Mouse (Mus musculus) heart, postnatal 14 days (tissue): ENCODE results near the gene Olfr414. TPM values are rescaled to one million over a fixed set of nuclear protein-coding genes. Genes with fewer than 3 reads are reported as not detected.

ENCODE experiments used
- DNase-seq, 2 experiments: peaks; one replicate each; pipeline ENCODE4 v3.0.0; 2021 to 2022
- intact Hi-C: fragments of 180-260 bp; cut with DNase I; formaldehyde crosslinking; loops from one replicate; pipeline ENCODE4 v1.15.1; 2025
- long read RNA-seq, 2 experiments: library from polyadenylated mRNA; stranded (forward); transcript quantifications; one replicate each; pipeline ENCODE4 v2.0.0; 2021
- total RNA-seq, 2 experiments: library from RNA; stranded (reverse); gene quantifications; 2 replicates each; pipeline ENCODE4 v1.2.3; 2021

Gene Olfr414
- total RNA-seq: not detected
- long read RNA-seq, experiment 1: 0 reads
- long read RNA-seq, experiment 2: 0 reads

DNA sequence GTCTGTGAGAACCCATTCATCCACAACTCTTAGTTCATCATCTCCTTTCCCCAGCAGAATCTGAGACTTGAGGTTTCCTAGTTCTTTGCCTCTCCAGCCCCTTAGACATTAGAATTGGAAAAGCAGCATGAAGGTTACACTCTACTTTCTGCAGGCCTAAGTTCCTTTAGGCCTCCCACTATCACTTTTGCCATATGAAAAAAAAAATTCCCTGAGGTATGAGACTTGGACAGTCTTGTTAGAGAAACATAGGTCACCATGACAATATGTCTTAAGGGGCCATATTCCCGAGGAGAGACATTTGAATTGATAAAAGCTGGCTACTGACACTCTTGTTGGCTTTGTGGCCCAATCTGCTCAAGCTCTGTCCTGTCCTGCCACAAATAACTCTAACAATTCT is at the start of gene Olfr414:
Gene Olfr414 (plus strand): TSS at position 301 of the 400 bp plus-strand sequence.
- intact Hi-C loops: no loop called here
- no peak for DNase-seq

GRCm38 (mm10) chr1:174390746-174391145 is 33.1 kb upstream of the Olfr414 start, which contains the start of gene Olfr248:
Olfr248 (plus strand) TSS chr1:174391046.
- intact Hi-C loops: no loop called here
- no peak for DNase-seq

GRCm38 (mm10) chr1:174422959-174423358 is 905 bp upstream of the Olfr414 start:
- intact Hi-C loops: no loop called here
- DNase-seq: no peak

DNA sequence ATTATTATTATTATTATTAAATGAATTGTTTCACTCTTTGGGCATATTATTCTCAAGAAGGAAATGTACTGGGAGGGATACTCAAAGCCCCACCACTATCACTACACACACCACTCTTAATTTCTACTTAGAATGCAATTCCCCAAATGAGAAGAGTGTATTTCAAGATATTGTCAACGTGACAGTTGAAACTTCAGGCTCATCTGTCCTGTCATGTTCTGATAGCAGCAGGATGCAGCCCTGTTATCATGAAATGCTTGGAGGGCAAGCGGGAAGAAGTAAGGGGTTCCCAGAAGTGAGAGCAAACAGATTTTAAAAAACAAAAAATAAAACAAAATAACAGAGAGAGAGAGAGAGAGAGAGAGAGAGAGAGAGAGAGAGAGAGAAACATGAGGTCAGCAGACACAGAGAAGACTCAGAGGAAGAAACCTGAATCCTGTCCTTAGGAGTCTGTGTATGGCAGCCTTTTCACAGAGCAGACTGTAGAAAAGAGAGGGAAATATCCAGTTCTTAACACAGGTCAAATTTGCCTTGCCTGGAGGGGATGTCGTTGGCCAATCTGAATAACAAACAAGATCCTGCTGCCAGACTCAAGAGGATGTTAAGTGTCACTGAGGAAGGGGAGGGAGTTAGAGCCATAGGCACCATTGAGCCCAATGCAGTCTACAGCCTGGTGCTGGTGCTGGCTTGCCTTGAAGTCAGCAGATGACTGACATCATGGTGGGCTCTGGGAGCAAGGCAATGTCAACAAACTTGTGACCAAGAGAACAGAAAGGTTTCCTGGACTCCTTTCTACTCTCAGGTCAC is 2.5 kb downstream of the Olfr414 start:
- intact Hi-C loops: no loop called here
- DNase-seq: no peak

DNA sequence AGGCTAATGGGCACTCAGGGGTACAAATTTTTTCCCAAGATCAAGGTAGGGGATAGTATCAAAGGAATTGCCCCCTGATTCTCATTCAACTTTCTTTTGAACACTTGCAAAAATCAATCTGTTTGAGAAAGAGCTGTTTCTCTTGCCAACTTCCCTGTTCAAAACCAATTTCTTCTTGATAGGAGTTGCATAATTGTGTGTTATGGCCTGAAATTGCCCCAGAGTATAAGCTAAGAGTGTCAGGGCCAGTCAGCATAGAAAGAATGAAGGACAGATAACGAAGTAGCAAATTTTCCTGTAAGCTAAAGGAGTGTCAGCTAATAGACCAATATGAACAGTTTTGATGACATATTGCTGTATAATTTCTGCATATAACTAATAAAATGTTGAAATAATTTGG is 3.5 kb downstream of the Olfr414 start:
- intact Hi-C loops: no loop called here
- DNase-seq: no peak

GRCm38 (mm10) chr1:174428407-174428806 is 4.5 kb downstream of the Olfr414 start:
- DNase-seq: no peak
- intact Hi-C loops: no loop called here

- intact Hi-C loops: no loop called here
- no peak for DNase-seq
These were observed 10.3 kb downstream of the Olfr414 start for GRCm38 (mm10) chr1:174434121-174434520.

GRCm38 (mm10) chr1:174441782-174442181 is 17.9 kb downstream of the Olfr414 start, which contains the start of gene Olfr220:
Olfr220 (plus strand) TSS chr1:174442082.
- intact Hi-C loops: no loop called here
- DNase-seq: no peak

DNA sequence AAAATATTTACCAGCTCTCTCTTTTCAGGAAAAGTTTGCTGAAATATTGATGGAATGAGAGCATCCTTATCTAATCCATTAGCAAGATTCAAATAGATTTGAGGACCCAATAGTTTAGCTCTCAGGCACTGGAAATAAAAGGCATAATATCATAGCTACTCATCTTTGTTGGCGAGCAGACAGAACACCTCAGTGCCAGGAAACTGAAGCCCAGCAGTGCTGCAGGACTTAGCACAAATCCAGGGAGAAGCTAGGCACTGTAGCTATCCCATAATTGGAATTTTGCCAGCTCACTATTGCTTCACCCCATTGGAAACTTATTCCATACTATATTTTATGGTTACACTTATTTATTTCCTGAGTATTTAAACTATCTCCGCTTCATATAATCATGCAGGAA is 31.2 kb downstream of the Olfr414 start:
- DNase-seq: no peak
- intact Hi-C loops: no loop called here

DNA sequence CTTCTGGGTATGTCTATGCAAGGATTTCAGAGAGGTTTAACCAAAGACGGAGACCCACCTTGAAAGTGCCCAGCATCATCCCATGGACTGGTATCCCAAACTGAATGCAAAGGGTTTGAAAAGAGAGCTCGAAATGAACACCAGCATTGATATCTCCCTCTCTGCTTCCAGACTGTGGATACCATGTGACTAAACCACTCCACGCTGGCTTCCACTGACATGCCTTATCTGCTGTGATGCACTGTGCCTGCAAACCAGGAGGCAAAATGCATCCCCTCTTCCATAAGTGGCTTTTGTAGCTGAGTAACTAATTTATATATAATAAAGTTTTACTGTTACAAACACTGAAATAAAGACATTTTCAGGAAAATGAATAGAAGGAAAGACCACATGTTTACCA is 41.5 kb downstream of the Olfr414 start:
- DNase-seq: no peak
- intact Hi-C loops: loop anchor here (5.0 to 10.0 kb wide), 2 partner anchors 241 to 1008 kb away; no protein-coding TSS in a partner anchor

DNA sequence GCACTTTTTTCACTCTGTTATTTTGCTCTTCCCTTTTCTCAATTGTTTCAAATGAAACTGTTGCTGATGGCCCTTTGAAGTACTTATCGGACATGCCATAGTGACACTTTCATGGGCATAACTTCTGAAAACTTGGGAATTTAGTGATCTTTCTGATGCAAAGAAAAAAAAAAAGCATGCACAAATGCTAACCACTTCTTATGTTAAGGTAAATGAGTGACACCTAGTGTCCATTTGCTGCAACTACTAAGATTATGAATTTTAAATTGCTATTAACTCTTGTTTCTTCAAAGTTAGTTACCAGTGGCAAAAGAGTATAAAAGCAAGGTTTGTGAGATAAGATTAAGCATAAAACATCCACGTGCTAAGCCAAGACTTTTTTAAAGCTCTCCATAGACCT is 42.4 kb downstream of the Olfr414 start:
- no peak for DNase-seq

DNA sequence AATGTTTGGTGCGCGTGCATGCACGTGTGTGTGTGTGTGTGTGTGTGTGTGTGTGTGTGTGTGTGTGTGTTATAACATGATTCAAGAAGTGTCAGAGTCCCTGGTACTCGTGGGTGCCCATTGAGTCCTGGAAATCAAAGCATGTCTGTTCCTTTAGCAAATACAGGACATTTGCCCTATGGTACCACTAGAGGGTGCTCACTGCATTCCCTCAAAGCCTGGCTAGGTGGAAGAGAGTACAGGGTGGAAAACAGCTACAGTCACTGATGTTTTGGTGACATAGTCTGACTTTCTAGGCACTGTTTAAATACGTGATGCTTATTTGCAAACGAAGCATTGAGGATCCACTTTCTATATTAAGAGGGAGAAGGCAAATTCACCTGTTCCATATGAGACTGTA is 45.9 kb downstream of the Olfr414 start:
- intact Hi-C loops: loop anchor here (2.0 to 10.0 kb wide), 3 partner anchors 83 to 1012 kb away; no protein-coding TSS in a partner anchor

More for the DNA sequence above, 42.4 kb downstream of the Olfr414 start:
- intact Hi-C loops: loop anchor here (5.0 to 10.0 kb wide), 2 partner anchors 241 to 1009 kb away; no protein-coding TSS in a partner anchor

GRCm38 (mm10) chr1:174482567-174482966 is 58.7 kb downstream of the Olfr414 start:
- intact Hi-C loops: no loop called here
- DNase-seq: no peak

More for the DNA sequence above, 45.9 kb downstream of the Olfr414 start:
- peak; percentile 4 to 22 for DNase-seq

Other genes with a start within 250 kb of the Olfr414 start
- not detected for gene Olfr419, start 172.0 kb upstream of the Olfr414 start, total RNA-seq
- not detected for gene Mptx1, start 93.5 kb upstream of the Olfr414 start, total RNA-seq
- not detected for gene Olfr417, start 58.9 kb upstream of the Olfr414 start, total RNA-seq
- not detected for gene Olfr248, start 33.0 kb upstream of the Olfr414 start, total RNA-seq
- gene Olfr220, start 18.0 kb downstream of the Olfr414 start, total RNA-seq: not detected
- gene Fmn2, start 77.8 kb downstream of the Olfr414 start, total RNA-seq: under 1 TPM; 0.20 to 0.33 TPM